9 mouse cellular contexts compared by ENCODE assay signal in the genomic region with DNA sequence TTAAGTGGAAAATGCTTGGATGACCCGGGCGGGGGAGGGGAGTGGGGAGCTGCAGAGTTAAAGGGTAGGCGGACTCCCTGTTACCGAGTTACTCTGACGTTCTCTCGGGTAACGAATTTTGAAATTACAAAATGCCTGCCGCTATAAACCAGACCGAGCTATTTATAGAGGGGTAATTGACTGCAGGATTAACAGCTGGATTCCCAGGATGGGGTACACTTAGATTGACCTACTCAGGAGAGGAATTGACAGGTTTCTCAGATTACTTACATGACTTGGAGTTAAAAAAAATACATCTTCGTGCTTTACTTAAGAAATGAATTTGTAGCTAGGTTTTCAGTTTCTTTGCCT. TPM values are rescaled to one million over a fixed set of nuclear protein-coding genes. Genes with fewer than 3 reads are reported as not detected.
A peak's percentile ranks its signal among the peaks of the same experiment; 100 is the strongest.
DNase-seq lines count a peak whose midpoint lies in the region; ATAC-seq and TF ChIP-seq lines count a peak whose summit lies in the region.
"Had no signal": no experiment of that assay in that cellular context is flagged by ENCODE, and none has a peak within 500 bp of the region (broad histone marks: within the 10 kb centered on the region; RNA-seq: fewer than 3 reads in every experiment).

No protein-coding gene starts in this region.

- no peak for TF ChIP-seq EP300 in MEL (IDR thresholded peaks at IDR 0.05; ENCODE audit: low read depth in 1 of 2, low read length in 2 of 2)

- no peaks in the 10 kb centered on the region for H3K27me3 ChIP-seq in heart, embryonic 11.5 days (ENCODE audit: control insufficient read depth, insufficient read depth, low read length)
- no peaks in the 10 kb centered on the region for H3K27me3 ChIP-seq in MEL (ENCODE audit: control insufficient read depth in 1 of 2, insufficient read depth in 2 of 2, low read length in 2 of 2)
- no peaks in the 10 kb centered on the region for H3K27me3 ChIP-seq in heart, embryonic 16.5 days (ENCODE audit: control insufficient read depth, insufficient read depth, low read length)

- peak overlapping the region; percentile 80 for H3K4me2 ChIP-seq in heart, embryonic 11.5 days
- peak overlapping the region; percentile 81 for H3K4me2 ChIP-seq in heart, embryonic 16.5 days (ENCODE audit: low read depth, low read length)

- H3K4me1 ChIP-seq in heart, embryonic 11.5 days (ENCODE audit: control insufficient read depth, insufficient read depth, low read length) = peaks cover 7% of the 10 kb centered on the region
- H3K4me1 ChIP-seq in MEL (ENCODE audit: control insufficient read depth in 1 of 2, insufficient read depth in 2 of 2, low read length in 2 of 2) = peaks cover 6 to 9% of the 10 kb centered on the region in 2 experiments; a peak in 2 of 4 replicates
- peaks cover 10% of the 10 kb centered on the region for H3K4me1 ChIP-seq in heart, embryonic 16.5 days (ENCODE audit: control insufficient read depth, insufficient read depth, low read length)

- intact Hi-C loops in heart, postnatal 14 days (cut with DNase I) = no loop called here

- ATAC-seq in heart, embryonic 11.5 days (replicated peaks; ENCODE audit: insufficient number of reproducible peaks, low FRiP score, low TSS enrichment) = no peak
- peak; percentile 1; the same call in 1 of the 2 replicates for ATAC-seq in heart, embryonic 16.5 days (replicated peaks; ENCODE audit: extremely low read depth, insufficient read depth, low FRiP score)
- 0 out of 2 replicates have a peak, but pooled peaks have one; percentile 0 for ATAC-seq in megakaryocyte-erythroid progenitor cell, adult 5-6 weeks (replicated peaks; ENCODE audit: low FRiP score, low TSS enrichment, poor library complexity, severe bottlenecking)

- H3K9me3 ChIP-seq in heart, embryonic 11.5 days (replicated peaks; ENCODE audit: control insufficient read depth, low read length) = no peaks in the 10 kb centered on the region; the same call in 1 of the 2 replicates
- H3K9me3 ChIP-seq in MEL (replicated peaks; ENCODE audit: insufficient read depth, low read length) = no peaks in the 10 kb centered on the region
- H3K9me3 ChIP-seq in heart, embryonic 16.5 days (replicated peaks; ENCODE audit: control insufficient read depth, low read length) = no peaks in the 10 kb centered on the region

- H3K4me3 ChIP-seq in heart, embryonic 11.5 days (ENCODE audit: low read depth, low read length) = peak overlapping the region; percentile 75
- H3K4me3 ChIP-seq in MEL (ENCODE audit: control insufficient read depth in 1 of 2, insufficient read depth in 1 of 2, low read depth in 2 of 2, low read length in 2 of 2) = peak overlapping the region; percentile 81 to 92
- peak overlapping the region; percentile 95 for H3K4me3 ChIP-seq in heart, embryonic 16.5 days (ENCODE audit: low read length)

- no peak for TF ChIP-seq CTCF in MEL (IDR thresholded peaks at IDR 0.05 in 2 of 3, conservative IDR thresholded peaks at IDR 0.05 in 1 of 3; ENCODE audit: control insufficient read depth in 1 of 3, insufficient read depth in 1 of 3, low read depth in 2 of 3, low read length in 3 of 3, poor library complexity in 1 of 3, severe bottlenecking in 1 of 3)

- WGBS in heart, embryonic 11.5 days (ENCODE audit: insufficient replicate concordance) = under 1% methylated on average over 10 of the region's 10 CpGs
- WGBS in heart, embryonic 16.5 days = 0% methylated on average over 10 of the region's 10 CpGs

- no peak for DNase-seq in heart, postnatal 14 days
- DNase-seq in MEL (ENCODE audit: low read depth, low spot score) = no peak
- DNase-seq in urinary bladder, postnatal 25 days (ENCODE audit: low spot score) = no peak
- DNase-seq in adrenal gland, adult (ENCODE audit: inconsistent age in 2 of 2, low spot score in 1 of 2) = no peak
- no peak for DNase-seq in embryo, embryonic 10.5 days (ENCODE audit: low spot score)

- peaks cover 39% of the 10 kb centered on the region for H3K79me2 ChIP-seq in MEL (ENCODE audit: control insufficient read depth, insufficient read depth, low read length, poor library complexity)

- H3K36me3 ChIP-seq in heart, embryonic 11.5 days (ENCODE audit: control insufficient read depth, insufficient read depth, low read length) = peaks cover 8% of the 10 kb centered on the region
- H3K36me3 ChIP-seq in MEL (ENCODE audit: control insufficient read depth in 1 of 2, insufficient read depth in 2 of 2, low read length in 2 of 2) = peaks cover 36 to 38% of the 10 kb centered on the region in 2 experiments
- H3K36me3 ChIP-seq in heart, embryonic 16.5 days (ENCODE audit: control insufficient read depth, insufficient read depth) = peaks cover 24% of the 10 kb centered on the region

- H3K9ac ChIP-seq in heart, embryonic 11.5 days (ENCODE audit: low read depth, low read length) = peak overlapping the region; percentile 77
- peak overlapping the region; percentile 99 for H3K9ac ChIP-seq in MEL (ENCODE audit: control insufficient read depth, low read depth, low read length, poor library complexity, severe bottlenecking)
- peak overlapping the region; percentile 98 for H3K9ac ChIP-seq in heart, embryonic 16.5 days (ENCODE audit: low read length)

- peak overlapping the region; percentile 90 for H3K27ac ChIP-seq in heart, embryonic 11.5 days (ENCODE audit: low read depth, low read length)
- peak overlapping the region; percentile 51 for H3K27ac ChIP-seq in MEL (ENCODE audit: control insufficient read depth, low read depth, low read length)
- H3K27ac ChIP-seq in heart, embryonic 16.5 days (ENCODE audit: low read length) = peak overlapping the region; percentile 99

- TF ChIP-seq POLR2A in MEL (IDR thresholded peaks at IDR 0.05; ENCODE audit: control insufficient read depth in 1 of 2, insufficient read depth in 1 of 2, low read depth in 1 of 2, low read length in 2 of 2, poor library complexity in 1 of 2) = no peak

- TF ChIP-seq RAD21 in MEL (IDR thresholded peaks at IDR 0.05; ENCODE audit: low read depth, low read length) = no peak

TF ChIP-seq in MEL, 35 proteins besides CTCF, POLR2A, EP300 and RAD21:
- TF ChIP-seq MYC (IDR thresholded peaks at IDR 0.05; ENCODE audit: low read depth, low read length) = no peak
- peak; percentile 62; the same call in 1 of the 2 replicates for TF ChIP-seq SIN3A (IDR thresholded peaks at IDR 0.05; ENCODE audit: low read length)

RNA-seq across cellular contexts. Expression of a gene that starts 0.9 kb away (rescaled TPM):
- polyA plus RNA-seq in heart, embryonic 11.5 days (2014; fragmentation: Nextera tagmentation; extraction: Ambion mirVana) = 187 and 213 TPM in 2 replicates
- 100 to 1,000 TPM; 479 to 482 TPM for total RNA-seq in heart, postnatal 14 days (2021)
- 359 and 427 TPM in 2 replicates for total RNA-seq in MEL (2012; rRNA removed)
- polyA plus RNA-seq in MEL (2012; ENCODE audit: insufficient read depth in 1 of 2, insufficient read length in 2 of 2, low read depth in 1 of 2, low replicate concordance in 2 of 2, missing spikeins in 1 of 2) = 1,000 to 10,000 TPM in 1 of 2 experiments, 100 to 1,000 TPM in 1; 977 to 2,091 TPM
- polyA plus RNA-seq in heart, embryonic 16.5 days (2015; fragmentation: Nextera tagmentation; extraction: Ambion mirVana) = 136 and 140 TPM in 2 replicates
- total RNA-seq in megakaryocyte-erythroid progenitor cell, adult 5-6 weeks (2014; fragmentation: Nextera tagmentation) = 749 and 832 TPM in 2 replicates
- total RNA-seq in megakaryocyte-erythroid progenitor cell, adult 5-6 weeks (2017) = 152 and 207 TPM in 2 replicates

RNA-seq across cellular contexts. Expression of a gene that starts 12.4 kb away (rescaled TPM):
- 124 and 139 TPM in 2 replicates for polyA plus RNA-seq in heart, embryonic 11.5 days (2014; fragmentation: Nextera tagmentation; extraction: Ambion mirVana)
- total RNA-seq in heart, postnatal 14 days (2021) = 10 to 100 TPM; 21.1 to 21.7 TPM
- 15.2 and 17.3 TPM in 2 replicates for total RNA-seq in MEL (2012; rRNA removed)
- 10 to 100 TPM in 1 of 2 experiments, not detected in 1; 73.3 TPM for polyA plus RNA-seq in MEL (2012; ENCODE audit: insufficient read depth in 1 of 2, insufficient read length in 2 of 2, low read depth in 1 of 2, low replicate concordance in 2 of 2, missing spikeins in 1 of 2)
- 86.7 and 92.2 TPM in 2 replicates for polyA plus RNA-seq in heart, embryonic 16.5 days (2015; fragmentation: Nextera tagmentation; extraction: Ambion mirVana)
- 61.5 and 97.6 TPM in 2 replicates for total RNA-seq in megakaryocyte-erythroid progenitor cell, adult 5-6 weeks (2014; fragmentation: Nextera tagmentation)
- 50.3 and 54.5 TPM in 2 replicates for total RNA-seq in megakaryocyte-erythroid progenitor cell, adult 5-6 weeks (2017)

RNA-seq across cellular contexts. Expression of a gene that starts 26.1 kb away (rescaled TPM):
- polyA plus RNA-seq in heart, embryonic 11.5 days (2014; fragmentation: Nextera tagmentation; extraction: Ambion mirVana) = 0.93 and 1.2 TPM in 2 replicates
- total RNA-seq in heart, postnatal 14 days (2021) = 1 to 10 TPM in 1 of 2 experiments, under 1 TPM in 1; 0.66 to 1.0 TPM
- 6.9 and 8.0 TPM in 2 replicates for total RNA-seq in MEL (2012; rRNA removed)
- 10 to 100 TPM in 1 of 2 experiments, not detected in 1; 22.7 TPM for polyA plus RNA-seq in MEL (2012; ENCODE audit: insufficient read depth in 1 of 2, insufficient read length in 2 of 2, low read depth in 1 of 2, low replicate concordance in 2 of 2, missing spikeins in 1 of 2)
- polyA plus RNA-seq in heart, embryonic 16.5 days (2015; fragmentation: Nextera tagmentation; extraction: Ambion mirVana) = 6.6 and 7.6 TPM in 2 replicates
- not detected in 2 replicates for total RNA-seq in megakaryocyte-erythroid progenitor cell, adult 5-6 weeks (2014; fragmentation: Nextera tagmentation)
- total RNA-seq in megakaryocyte-erythroid progenitor cell, adult 5-6 weeks (2017) = not detected in 2 replicates

RNA-seq across cellular contexts. Expression of a gene that starts 32.3 kb away (rescaled TPM):
- 2.7 TPM in 1 of 2 replicates, not detected in the other for polyA plus RNA-seq in heart, embryonic 11.5 days (2014; fragmentation: Nextera tagmentation; extraction: Ambion mirVana)
- total RNA-seq in heart, postnatal 14 days (2021) = not detected
- total RNA-seq in MEL (2012; rRNA removed) = not detected in 2 replicates
- not detected for polyA plus RNA-seq in MEL (2012; ENCODE audit: insufficient read depth in 1 of 2, insufficient read length in 2 of 2, low read depth in 1 of 2, low replicate concordance in 2 of 2, missing spikeins in 1 of 2)
- polyA plus RNA-seq in heart, embryonic 16.5 days (2015; fragmentation: Nextera tagmentation; extraction: Ambion mirVana) = 4.1 TPM in 1 of 2 replicates, not detected in the other
- total RNA-seq in megakaryocyte-erythroid progenitor cell, adult 5-6 weeks (2014; fragmentation: Nextera tagmentation) = not detected in 2 replicates
- not detected in 2 replicates for total RNA-seq in megakaryocyte-erythroid progenitor cell, adult 5-6 weeks (2017)
- total RNA-seq: left cerebral cortex, postnatal 25 days had no signal

RNA-seq across cellular contexts. Expression of a gene that starts 45.6 kb away (rescaled TPM):
- polyA plus RNA-seq in heart, embryonic 11.5 days (2014; fragmentation: Nextera tagmentation; extraction: Ambion mirVana) = 10.0 and 10.9 TPM in 2 replicates
- total RNA-seq in heart, postnatal 14 days (2021) = 1 to 10 TPM; 4.7 to 4.8 TPM
- total RNA-seq in MEL (2012; rRNA removed) = 1.7 and 2.0 TPM in 2 replicates
- 1 to 10 TPM in 1 of 2 experiments, not detected in 1; 2.8 TPM for polyA plus RNA-seq in MEL (2012; ENCODE audit: insufficient read depth in 1 of 2, insufficient read length in 2 of 2, low read depth in 1 of 2, low replicate concordance in 2 of 2, missing spikeins in 1 of 2)
- 10.3 and 11.3 TPM in 2 replicates for polyA plus RNA-seq in heart, embryonic 16.5 days (2015; fragmentation: Nextera tagmentation; extraction: Ambion mirVana)
- 0.39 TPM in 1 of 2 replicates, not detected in the other for total RNA-seq in megakaryocyte-erythroid progenitor cell, adult 5-6 weeks (2014; fragmentation: Nextera tagmentation)
- 0.14 and 0.15 TPM in 2 replicates for total RNA-seq in megakaryocyte-erythroid progenitor cell, adult 5-6 weeks (2017)
